Mouse (Mus musculus) olfactory bulb, adult 2 months (tissue): ENCODE data around the gene Mc1r. TPM values are rescaled to one million over a fixed set of nuclear protein-coding genes. Genes with fewer than 3 reads are reported as not detected.

ENCODE experiments used
- H3K27ac ChIP-seq: fragments of 200-500 bp; 2 replicates; pipeline ENCODE4 v1.5.1; 2012; ENCODE audit warnings: low read depth, low read length; ENCODE audit not compliant: insufficient read depth
- H3K4me1 ChIP-seq: fragments of 200-500 bp; 2 replicates; pipeline ENCODE4 v1.6.1; 2012; ENCODE audit warnings: low read length; ENCODE audit not compliant: control insufficient read depth, insufficient read depth
- H3K4me3 ChIP-seq: fragments of 200-500 bp; 2 replicates; pipeline ENCODE4 v1.5.1; 2012; ENCODE audit warnings: mild to moderate bottlenecking, low read depth, low read length, moderate library complexity; ENCODE audit not compliant: insufficient read depth
- CTCF ChIP-seq: fragments of 200-500 bp; IDR thresholded peaks from 2 replicates; pipeline ENCODE4 v1.5.1; 2012; ENCODE audit warnings: low read depth, mild to moderate bottlenecking, low read length, moderate library complexity; ENCODE audit not compliant: insufficient read depth
- POLR2A ChIP-seq: fragments of 200-500 bp; IDR thresholded peaks from 2 replicates; pipeline ENCODE4 v1.6.1; 2012; ENCODE audit warnings: mild to moderate bottlenecking, low read depth, low read length, moderate library complexity; ENCODE audit not compliant: insufficient read depth
- WGBS: fragments of 180-500 bp; shearing (Covaris S2); methylation state at CpG from one replicate; pipeline ENCODE4 v1.1.7; 2018; 5-methylcytosine and 5-hydroxymethylcytosine counted together
- polyA plus RNA-seq: library from polyadenylated mRNA; stranded (reverse); fragments of >200 nt; gene quantifications from 2 replicates; pipeline ENCODE4 v1.2.4, GENCODE M21; 2012; ENCODE audit warnings: low replicate concordance; ENCODE audit not compliant: missing spikeins, insufficient read depth, insufficient read length

Gene Mc1r
- polyA plus RNA-seq, 1 experiment = not detected

DNA sequence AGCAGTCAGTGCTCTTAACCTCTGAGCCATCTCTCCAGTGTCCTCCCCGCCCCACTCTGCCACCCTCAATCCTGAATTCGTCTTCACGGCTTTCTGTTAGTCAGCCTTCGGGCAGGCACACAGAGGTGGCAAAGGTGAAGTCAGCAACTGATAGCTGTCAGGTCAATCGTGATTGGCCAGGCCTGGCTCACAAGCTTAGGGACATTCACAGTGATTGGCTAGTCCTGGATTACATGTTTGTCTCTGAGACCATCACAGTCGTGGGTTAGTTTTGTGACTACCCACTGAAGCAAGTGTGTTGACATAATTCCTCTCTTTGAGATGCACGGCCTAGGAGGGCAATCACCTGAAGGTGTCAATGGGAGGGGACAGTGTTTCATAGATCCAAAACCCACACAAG lies 46.4 kb downstream of the Mc1r start:
- TF ChIP-seq CTCF = no peak
- TF ChIP-seq POLR2A = no peak
- 81% methylated on average over 7 of the region's 7 CpGs for WGBS
- Histone ChIP-seq H3K4me1 (no peaks in the 10 kb centered on the region), H3K4me3 (no peak overlapping the region), H3K27ac (no peak overlapping the region)

GRCm38 (mm10) chr8:123453951-123454350 lies 47.0 kb downstream of the Mc1r start:
- H3K27ac ChIP-seq = no peak overlapping the region
- WGBS = 86% methylated on average over 5 of the region's 5 CpGs
- no peaks in the 10 kb centered on the region for H3K4me1 ChIP-seq
- H3K4me3 ChIP-seq = no peak overlapping the region
- TF ChIP-seq CTCF = no peak
- TF ChIP-seq POLR2A = no peak

DNA sequence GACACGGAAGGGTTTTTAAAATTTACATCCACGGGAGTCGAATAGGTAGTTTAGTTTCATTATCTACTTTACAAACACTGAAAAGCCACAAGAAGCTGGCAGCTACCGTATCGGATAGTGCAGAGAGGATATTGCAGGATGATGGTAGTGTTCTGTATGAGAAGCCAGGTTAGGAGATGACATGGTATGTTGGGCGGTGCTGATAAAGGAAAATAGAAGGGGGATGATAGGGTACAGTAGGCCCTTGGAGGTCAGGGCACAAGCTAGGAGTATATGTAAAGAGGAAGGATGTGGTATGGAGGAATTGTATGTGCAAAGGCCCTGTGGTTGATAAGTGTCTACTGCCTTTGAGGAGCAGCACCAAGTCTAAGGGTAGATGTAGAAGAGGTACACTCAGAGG lies 47.7 kb downstream of the Mc1r start:
- no peak overlapping the region for H3K27ac ChIP-seq
- no peaks in the 10 kb centered on the region for H3K4me1 ChIP-seq
- 95% methylated on average over 6 of the region's 6 CpGs for WGBS
- TF ChIP-seq POLR2A = no peak
- no peak for TF ChIP-seq CTCF
- no peak overlapping the region for H3K4me3 ChIP-seq

Other genes starting within 250 kb of the Mc1r start
- not detected in 2 replicates for gene Sult5a1, start 248.8 kb upstream of the Mc1r start, polyA plus RNA-seq
- gene Dpep1, start 220.9 kb upstream of the Mc1r start, polyA plus RNA-seq = not detected in 2 replicates
- not detected in 2 replicates for gene Chmp1a, start 194.3 kb upstream of the Mc1r start, polyA plus RNA-seq
- gene Spata33, start 194.3 kb upstream of the Mc1r start, polyA plus RNA-seq = not detected in 2 replicates
- gene Cdk10, start 182.3 kb upstream of the Mc1r start, polyA plus RNA-seq = not detected in 2 replicates
- not detected in 2 replicates for gene Spata2l, start 170.9 kb upstream of the Mc1r start, polyA plus RNA-seq
- not detected in 2 replicates for gene Zfp276, start 152.9 kb upstream of the Mc1r start, polyA plus RNA-seq
- not detected in 2 replicates for gene Vps9d1, start 152.8 kb upstream of the Mc1r start, polyA plus RNA-seq
- gene Fanca, start 88.5 kb upstream of the Mc1r start, polyA plus RNA-seq = not detected in 2 replicates
- gene Spire2, start 74.4 kb upstream of the Mc1r start, polyA plus RNA-seq = not detected in 2 replicates
- gene Tcf25, start 33.4 kb upstream of the Mc1r start, polyA plus RNA-seq = 373 and 551 TPM in 2 replicates
- not detected in 2 replicates for gene Tubb3, start 4.3 kb downstream of the Mc1r start, polyA plus RNA-seq
- gene Def8, start 16.4 kb downstream of the Mc1r start, polyA plus RNA-seq = not detected in 2 replicates
- not detected in 2 replicates for gene Afg3l1, start 70.8 kb downstream of the Mc1r start, polyA plus RNA-seq
- not detected in 2 replicates for gene Dbndd1, start 108.4 kb downstream of the Mc1r start, polyA plus RNA-seq
- not detected in 2 replicates for gene Gas8, start 111.7 kb downstream of the Mc1r start, polyA plus RNA-seq
- gene Rhou, start 246.8 kb downstream of the Mc1r start, polyA plus RNA-seq = not detected in 2 replicates